Mouse (Mus musculus): ENCODE results near the gene Lipt2.

The Lipt2 gene

GRCm38 (mm10) chr7:100159105-100159841, at the start of gene Lipt2:
TSS of gene Lipt2 (plus strand) at chr7:100159277.
- peak; percentile 99 for DNase-seq (ENCODE audit: extremely low read depth, insufficient read length, low spot score)

GRCm38 (mm10) chr7:100111506-100111905, 47.6 kb upstream of the Lipt2 start:
- DNase-seq (ENCODE audit: extremely low read depth, insufficient read length, low spot score) = no peak

- DNase-seq (ENCODE audit: extremely low read depth, insufficient read length, low spot score) = no peak
Observed at GRCm38 (mm10) chr7:100113821-100114220, 45.3 kb upstream of the Lipt2 start.

- no peak for DNase-seq (ENCODE audit: extremely low read depth, insufficient read length, low spot score)
Observed at GRCm38 (mm10) chr7:100114279-100114678, 44.8 kb upstream of the Lipt2 start.

GRCm38 (mm10) chr7:100120791-100121261, 38.3 kb upstream of the Lipt2 start:
- DNase-seq (ENCODE audit: extremely low read depth, insufficient read length, low spot score) = no peak

- peak; percentile 99 for DNase-seq (ENCODE audit: extremely low read depth, insufficient read length, low spot score)
Observed at GRCm38 (mm10) chr7:100121376-100121789, 37.7 kb upstream of the Lipt2 start, which contains the start of gene Pold3. TSS of gene Pold3 (minus strand) at chr7:100121565.

- DNase-seq (ENCODE audit: extremely low read depth, insufficient read length, low spot score) = no peak
Observed at GRCm38 (mm10) chr7:100123486-100123885, 35.6 kb upstream of the Lipt2 start.

GRCm38 (mm10) chr7:100124211-100124610, 34.9 kb upstream of the Lipt2 start:
- DNase-seq (ENCODE audit: extremely low read depth, insufficient read length, low spot score) = no peak

GRCm38 (mm10) chr7:100125166-100125565, 33.9 kb upstream of the Lipt2 start:
- no peak for DNase-seq (ENCODE audit: extremely low read depth, insufficient read length, low spot score)

GRCm38 (mm10) chr7:100126514-100126913, 32.6 kb upstream of the Lipt2 start:
- no peak for DNase-seq (ENCODE audit: extremely low read depth, insufficient read length, low spot score)

GRCm38 (mm10) chr7:100128262-100129041, 30.6 kb upstream of the Lipt2 start:
- DNase-seq (ENCODE audit: extremely low read depth, insufficient read length, low spot score) = no peak

GRCm38 (mm10) chr7:100130592-100130991, 28.5 kb upstream of the Lipt2 start:
- DNase-seq (ENCODE audit: extremely low read depth, insufficient read length, low spot score) = no peak

GRCm38 (mm10) chr7:100132379-100132778, 26.7 kb upstream of the Lipt2 start:
- DNase-seq (ENCODE audit: extremely low read depth, insufficient read length, low spot score) = no peak

GRCm38 (mm10) chr7:100137038-100137437, 22.0 kb upstream of the Lipt2 start:
- DNase-seq (ENCODE audit: extremely low read depth, insufficient read length, low spot score) = no peak

GRCm38 (mm10) chr7:100138075-100138474, 21.0 kb upstream of the Lipt2 start:
- no peak for DNase-seq (ENCODE audit: extremely low read depth, insufficient read length, low spot score)

- DNase-seq (ENCODE audit: extremely low read depth, insufficient read length, low spot score) = no peak
Observed at GRCm38 (mm10) chr7:100140591-100140990, 18.5 kb upstream of the Lipt2 start.

GRCm38 (mm10) chr7:100148586-100148985, 10.5 kb upstream of the Lipt2 start:
- DNase-seq (ENCODE audit: extremely low read depth, insufficient read length, low spot score) = no peak

GRCm38 (mm10) chr7:100150086-100150485, 9.0 kb upstream of the Lipt2 start:
- no peak for DNase-seq (ENCODE audit: extremely low read depth, insufficient read length, low spot score)

- DNase-seq (ENCODE audit: extremely low read depth, insufficient read length, low spot score) = no peak
Observed at GRCm38 (mm10) chr7:100150626-100151025, 8.5 kb upstream of the Lipt2 start.

- peak; percentile 28 for DNase-seq (ENCODE audit: extremely low read depth, insufficient read length, low spot score)
Observed at GRCm38 (mm10) chr7:100157669-100158068, 1.4 kb upstream of the Lipt2 start.

- DNase-seq (ENCODE audit: extremely low read depth, insufficient read length, low spot score) = no peak
Observed at GRCm38 (mm10) chr7:100160006-100160405, 929 bp downstream of the Lipt2 start.

- no peak for DNase-seq (ENCODE audit: extremely low read depth, insufficient read length, low spot score)
Observed at GRCm38 (mm10) chr7:100163506-100163905, 4.4 kb downstream of the Lipt2 start.
